Comparison of ENCODE assay signal across 9 mouse cellular contexts in genomic region chr17:12799368-12800275, GRCm38 (mm10). TPM values are rescaled to one million over a fixed set of nuclear protein-coding genes. Genes with fewer than 3 reads are reported as not detected.
DNase-seq lines count a peak whose midpoint lies in the region; ATAC-seq and TF ChIP-seq lines count a peak whose summit lies in the region.
"Had no signal": no experiment of that assay in that cellular context is flagged by ENCODE, and none has a peak within 500 bp of the region (broad histone marks: within the 10 kb centered on the region; RNA-seq: fewer than 3 reads in every experiment).

No protein-coding gene starts in this region.

- H3K27ac ChIP-seq in lung, embryonic 14.5 days (ENCODE audit: low read depth) = peak overlapping the region; percentile 44
- peak overlapping the region; percentile 12 for H3K27ac ChIP-seq in heart, postnatal 0 days (ENCODE audit: low read depth)
- H3K27ac ChIP-seq in neural tube, embryonic 15.5 days (replicated peaks) = no peak overlapping the region

- no peak for TF ChIP-seq EP300 in heart, postnatal 0 days (IDR thresholded peaks at IDR 0.05; ENCODE audit: low read depth)

- H3K4me3 ChIP-seq in lung, embryonic 14.5 days (ENCODE audit: low read depth, low read length) = no peak overlapping the region
- H3K4me3 ChIP-seq in heart, postnatal 0 days (ENCODE audit: low read depth, low read length) = no peak overlapping the region
- H3K4me3 ChIP-seq in neural tube, embryonic 15.5 days (replicated peaks) = no peak overlapping the region

- no peaks in the 10 kb centered on the region for H3K27me3 ChIP-seq in lung, embryonic 14.5 days (ENCODE audit: insufficient read depth, low read length)
- H3K27me3 ChIP-seq in heart, postnatal 0 days (ENCODE audit: control insufficient read depth, insufficient read depth, low read length) = no peaks in the 10 kb centered on the region
- no peaks in the 10 kb centered on the region for H3K27me3 ChIP-seq in neural tube, embryonic 15.5 days (replicated peaks)

- TF ChIP-seq CTCF in lung, embryonic 14.5 days (IDR thresholded peaks at IDR 0.05; ENCODE audit: low read depth) = peak; percentile 68
- TF ChIP-seq CTCF in heart, postnatal 0 days (IDR thresholded peaks at IDR 0.05; ENCODE audit: low read depth) = peak; percentile 37

- intact Hi-C loops in left cerebral cortex, postnatal 36 days (cut with DNase I) = no loop called here

- H3K9ac ChIP-seq in lung, embryonic 14.5 days = no peak overlapping the region
- no peak overlapping the region for H3K9ac ChIP-seq in heart, postnatal 0 days (replicated peaks; ENCODE audit: low read depth, low read length)
- no peak overlapping the region for H3K9ac ChIP-seq in neural tube, embryonic 15.5 days (replicated peaks)

- 40% methylated on average over 12 of the region's 12 CpGs for WGBS in lung, embryonic 14.5 days
- 33% methylated on average over 12 of the region's 12 CpGs for WGBS in heart, postnatal 0 days
- WGBS in neural tube, embryonic 15.5 days = 75% methylated on average over 12 of the region's 12 CpGs

- H3K4me1 ChIP-seq in lung, embryonic 14.5 days (ENCODE audit: insufficient read depth) = peaks cover 13% of the 10 kb centered on the region
- peaks cover 27% of the 10 kb centered on the region for H3K4me1 ChIP-seq in heart, postnatal 0 days (ENCODE audit: control insufficient read depth, insufficient read depth)
- H3K4me1 ChIP-seq in neural tube, embryonic 15.5 days = no peaks in the 10 kb centered on the region

- ATAC-seq in lung, embryonic 14.5 days (ENCODE audit: insufficient read depth) = peak; percentile 97
- peak; percentile 65 for ATAC-seq in heart, postnatal 0 days (ENCODE audit: insufficient read depth, low read depth)
- peak; percentile 63; the same call in 1 of the 2 replicates for ATAC-seq in neural tube, embryonic 15.5 days (ENCODE audit: low FRiP score)
- ATAC-seq in erythroid progenitor cell, adult 5-6 weeks (replicated peaks; ENCODE audit: low FRiP score, poor library complexity, severe bottlenecking) = no peak

- H3K4me2 ChIP-seq in lung, embryonic 14.5 days = no peak overlapping the region
- H3K4me2 ChIP-seq in heart, postnatal 0 days (ENCODE audit: low read depth, low read length) = no peak overlapping the region
- H3K4me2 ChIP-seq in neural tube, embryonic 15.5 days = no peak overlapping the region

- H3K36me3 ChIP-seq in lung, embryonic 14.5 days (ENCODE audit: insufficient read depth) = peaks cover 4% of the 10 kb centered on the region; the same call in 1 of the 2 replicates
- H3K36me3 ChIP-seq in heart, postnatal 0 days (replicated peaks; ENCODE audit: control insufficient read depth, insufficient read depth, low read length) = no peaks in the 10 kb centered on the region; the same call in 1 of the 2 replicates
- no peaks in the 10 kb centered on the region for H3K36me3 ChIP-seq in neural tube, embryonic 15.5 days

- peak; percentile 63 to 71 for DNase-seq in adrenal gland, adult (ENCODE audit: inconsistent age in 2 of 2, low spot score in 1 of 2)
- DNase-seq in adrenal gland, postnatal 25 days = no peak
- peak; percentile 95 for DNase-seq in lung, embryonic 14.5 days
- DNase-seq in lung, postnatal 14 days = no peak
- peak; percentile 68 for DNase-seq in heart, postnatal 0 days (ENCODE audit: low spot score)
- DNase-seq in left cerebral cortex, postnatal 36 days (ENCODE audit: low spot score in 2 of 2) = no peak
- DNase-seq: left cerebral cortex, postnatal 4 days had no signal

- no peaks in the 10 kb centered on the region for H3K9me3 ChIP-seq in lung, embryonic 14.5 days (ENCODE audit: low read depth, low read length)
- no peaks in the 10 kb centered on the region for H3K9me3 ChIP-seq in heart, postnatal 0 days (replicated peaks; ENCODE audit: control insufficient read depth, low read length)
- no peaks in the 10 kb centered on the region for H3K9me3 ChIP-seq in neural tube, embryonic 15.5 days (replicated peaks)

RNA-seq across cellular contexts. Expression of gene Igf2r, which starts 30.2 kb away (rescaled TPM):
- total RNA-seq in adrenal gland, postnatal 25 days (2021) = 84.5 and 84.9 TPM in 2 replicates
- 86.6 and 87.0 TPM in 2 replicates for polyA plus RNA-seq in lung, embryonic 14.5 days (2014; fragmentation: Nextera tagmentation; extraction: Ambion mirVana)
- 424 and 484 TPM in 2 replicates for total RNA-seq in heart, postnatal 0 days (2014; rRNA removed; ENCODE audit: low replicate concordance)
- polyA plus RNA-seq in heart, postnatal 0 days (2015; fragmentation: Nextera tagmentation; extraction: Ambion mirVana) = 52.2 and 59.9 TPM in 2 replicates
- polyA plus RNA-seq in neural tube, embryonic 15.5 days (2015; fragmentation: Nextera tagmentation; extraction: Ambion mirVana) = 10.1 and 12.6 TPM in 2 replicates
- 1.7 and 2.2 TPM in 2 replicates for total RNA-seq in erythroid progenitor cell, adult 5-6 weeks (2015; ENCODE audit: low replicate concordance)
- total RNA-seq in erythroid progenitor cell, adult 5-6 weeks (2017; ENCODE audit: low replicate concordance) = 5.4 and 12.9 TPM in 2 replicates
- total RNA-seq in left cerebral cortex, postnatal 36 days (2021) = 10 to 100 TPM; 27.0 to 27.7 TPM

Comparison
In these comparisons a context has a peak if more than half of its experiments do, and no peak if none do; other contexts are left out.
1. DNase-seq: peak in adrenal gland, adult (2 of 2), lung, embryonic 14.5 days (single experiment) and heart, postnatal 0 days (single experiment); none in adrenal gland, postnatal 25 days (single experiment), lung, postnatal 14 days (single experiment) and left cerebral cortex, postnatal 36 days (0 of 2).